Mouse (Mus musculus) forebrain, embryonic 14.5 days (tissue): ENCODE data around the gene Arid5a. TPM values are rescaled to one million over a fixed set of nuclear protein-coding genes. Genes with fewer than 3 reads are reported as not detected.

ENCODE experiments used
- ATAC-seq: fragments of 200-750 bp; cut with Nextera tagmentation; 2 replicates; pipeline ENCODE4 v1.8.0; 2017; ENCODE audit warnings: mild to moderate bottlenecking, moderate library complexity
- DNase-seq: peaks from one replicate; pipeline ENCODE4 v3.0.0-alpha.2; 2015; ENCODE audit warnings: low spot score
- H3K27ac ChIP-seq: fragments of 300-500 bp; sonication (generic); 2 replicates; pipeline ENCODE4 v1.5.1; 2014; ENCODE audit warnings: low read depth, mild to moderate bottlenecking, control low read depth, low read length, moderate library complexity
- H3K27me3 ChIP-seq: fragments of 300-500 bp; sonication (generic); replicated peaks from 2 replicates; pipeline ENCODE4 v1.6.1; 2014; ENCODE audit warnings: low read length, control low read depth, mixed read lengths; ENCODE audit not compliant: control insufficient read depth, insufficient read depth
- H3K36me3 ChIP-seq: fragments of 300-500 bp; sonication (generic); 2 replicates; pipeline ENCODE4 v1.6.1; 2014; ENCODE audit warnings: low read length, control low read depth; ENCODE audit not compliant: control insufficient read depth, insufficient read depth
- H3K4me1 ChIP-seq: fragments of 300-500 bp; sonication (generic); 2 replicates; pipeline ENCODE4 v1.6.1; 2014; ENCODE audit warnings: antibody characterized with exemption, low read length, control low read depth; ENCODE audit not compliant: control insufficient read depth, insufficient read depth
- H3K4me2 ChIP-seq: fragments of 300-500 bp; sonication (generic); 2 replicates; pipeline ENCODE4 v1.6.1; 2014; ENCODE audit warnings: mild to moderate bottlenecking, control low read depth, low read length
- H3K4me3 ChIP-seq: fragments of 300-500 bp; sonication (generic); 2 replicates; pipeline ENCODE4 v1.5.1; 2014; ENCODE audit warnings: low read depth, low read length, control low read depth
- H3K9ac ChIP-seq: fragments of 300-500 bp; sonication (generic); 2 replicates; pipeline ENCODE4 v1.6.1; 2014; ENCODE audit warnings: mild to moderate bottlenecking, low read length, control low read depth, moderate library complexity
- H3K9me3 ChIP-seq: fragments of 300-500 bp; sonication (generic); replicated peaks from 2 replicates; pipeline ENCODE4 v1.6.1; 2016; ENCODE audit warnings: low read length, control low read depth, mixed read lengths; ENCODE audit not compliant: control insufficient read depth
- WGBS: fragments of 180-500 bp; shearing (Covaris S2); extraction: QIAGEN DNeasy Blood & Tissue Kit; methylation state at CpG from one replicate; pipeline ENCODE4 v1.1.7; 2014; 5-methylcytosine and 5-hydroxymethylcytosine counted together
- polyA plus RNA-seq: library from polyadenylated mRNA; unstranded; fragments of >200 nt; fragmentation: Nextera tagmentation; extraction: Ambion mirVana; gene quantifications from 2 replicates; pipeline ENCODE4 v1.2.1, GENCODE M21; 2014

The Arid5a gene
- polyA plus RNA-seq, 1 experiment from 2014 or later = 1.8 TPM

DNA sequence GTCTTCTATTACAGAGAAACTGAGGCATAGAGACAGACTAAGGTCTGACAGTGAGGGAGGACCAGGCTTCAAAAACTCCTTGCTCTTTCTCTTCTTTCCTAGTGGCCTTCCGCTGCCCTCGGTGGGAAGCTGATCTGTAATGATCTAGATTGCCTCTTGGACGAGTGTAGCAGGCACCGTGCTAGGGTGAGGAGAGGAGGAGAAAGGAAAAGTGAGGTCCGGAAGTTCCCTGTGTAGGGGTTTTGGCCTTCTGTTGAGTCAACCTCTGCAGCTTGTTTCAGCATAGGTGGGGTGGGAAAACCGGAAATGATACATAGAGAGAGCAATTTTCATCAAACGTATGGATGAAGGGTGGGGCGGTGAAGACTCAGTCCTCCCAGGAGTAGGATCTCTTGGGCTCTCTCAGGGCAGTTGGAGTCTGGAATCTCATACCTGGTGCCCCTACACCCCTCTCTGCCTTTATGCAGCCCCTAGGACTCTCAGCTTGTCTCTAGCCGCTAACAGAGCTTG, 1.5 kb downstream of the Arid5a start:
- Histone ChIP-seq H3K4me1 (peaks cover 6% of the 10 kb centered on the region), H3K27ac (no peak overlapping the region), H3K9me3 (no peaks in the 10 kb centered on the region), H3K4me2 (peak overlapping the region; percentile 89; the same call in 1 of the 2 replicates), H3K4me3 (no peak overlapping the region), H3K9ac (no peak overlapping the region), H3K27me3 (peaks cover 12% of the 10 kb centered on the region; the same call in 1 of the 2 replicates), H3K36me3 (no peaks in the 10 kb centered on the region)
- ATAC-seq = no peak
- WGBS = 57% methylated on average over 9 of the region's 9 CpGs
- no peak for DNase-seq

DNA sequence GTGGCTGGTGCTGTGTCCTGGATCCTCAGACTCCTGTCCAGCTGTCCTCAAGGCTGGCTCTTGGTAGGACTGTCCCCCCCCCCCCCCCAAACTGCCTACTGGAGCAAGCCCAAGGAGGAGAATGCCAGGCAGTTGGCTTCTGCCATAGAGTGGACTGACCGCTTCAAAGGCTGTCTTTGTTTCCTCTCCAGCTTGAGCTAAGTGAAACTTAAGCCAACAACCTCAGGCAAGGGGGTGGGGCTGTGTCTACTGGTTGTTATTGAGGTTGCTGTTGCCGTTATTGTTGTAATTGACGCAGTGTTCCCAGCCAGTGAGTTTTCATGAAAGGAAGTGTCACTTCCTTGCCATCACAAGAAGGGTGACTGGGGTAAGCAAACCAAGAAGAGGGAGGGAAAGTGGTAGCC, 2.0 kb downstream of the Arid5a start:
- no peak overlapping the region for H3K4me3 ChIP-seq
- H3K9me3 ChIP-seq = no peaks in the 10 kb centered on the region
- no peak overlapping the region for H3K9ac ChIP-seq
- H3K27ac ChIP-seq = no peak overlapping the region
- H3K36me3 ChIP-seq = no peaks in the 10 kb centered on the region
- peaks cover 12% of the 10 kb centered on the region; the same call in 1 of the 2 replicates for H3K27me3 ChIP-seq
- 0 out of 2 replicates have a peak overlapping the region, but pooled peaks have one; percentile 89 for H3K4me2 ChIP-seq
- no peak for ATAC-seq
- DNase-seq = peak; percentile 68
- peaks cover 6% of the 10 kb centered on the region for H3K4me1 ChIP-seq
- WGBS = 12% methylated on average over 3 of the region's 3 CpGs

DNA sequence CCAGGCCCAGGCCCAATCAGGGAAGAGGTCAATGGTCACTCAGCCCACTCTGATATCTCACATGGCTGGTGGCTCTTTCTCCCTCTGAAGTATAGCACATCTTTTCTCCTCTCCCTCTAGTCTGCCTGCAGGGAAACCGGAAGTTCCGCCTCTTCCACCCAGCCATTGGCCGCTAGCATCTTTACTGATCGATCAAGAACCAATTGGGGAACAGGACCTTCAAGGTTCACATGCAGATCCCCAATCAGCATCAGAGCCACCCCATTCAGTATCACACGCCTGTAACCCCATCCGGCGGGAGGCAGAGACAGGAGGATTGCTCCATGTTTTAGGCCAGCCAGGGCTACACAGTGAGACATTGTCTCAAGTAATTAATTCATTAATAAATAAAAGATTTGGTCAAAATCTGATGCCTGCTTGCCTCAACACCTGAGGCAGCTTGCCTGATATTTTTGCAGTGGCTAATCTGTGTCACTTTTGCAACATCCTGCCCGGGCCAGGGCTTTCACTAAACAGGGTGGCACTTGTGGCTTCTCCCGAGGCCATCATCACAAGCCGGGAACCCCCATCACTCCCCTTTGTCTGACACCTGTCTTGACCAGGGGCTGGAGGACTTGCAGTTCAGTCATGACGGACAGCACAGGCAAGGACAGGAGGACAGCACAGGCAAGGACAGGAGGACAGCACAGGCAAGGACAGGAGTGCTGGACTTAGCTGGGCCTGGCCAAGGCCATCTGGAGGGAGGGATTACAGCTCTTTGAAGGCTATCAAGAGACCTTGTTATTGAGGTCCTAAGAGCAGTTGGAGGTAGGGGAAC, 7.6 kb downstream of the Arid5a start:
- H3K4me3 ChIP-seq = no peak overlapping the region
- H3K27ac ChIP-seq = no peak overlapping the region
- no peak for ATAC-seq
- no peak for DNase-seq
- no peak overlapping the region for H3K9ac ChIP-seq
- H3K4me2 ChIP-seq = no peak overlapping the region
- 88% methylated on average over 11 of the region's 11 CpGs for WGBS
- H3K27me3 ChIP-seq = no peaks in the 10 kb centered on the region
- H3K4me1 ChIP-seq = no peaks in the 10 kb centered on the region
- no peaks in the 10 kb centered on the region for H3K9me3 ChIP-seq
- no peaks in the 10 kb centered on the region for H3K36me3 ChIP-seq

DNA sequence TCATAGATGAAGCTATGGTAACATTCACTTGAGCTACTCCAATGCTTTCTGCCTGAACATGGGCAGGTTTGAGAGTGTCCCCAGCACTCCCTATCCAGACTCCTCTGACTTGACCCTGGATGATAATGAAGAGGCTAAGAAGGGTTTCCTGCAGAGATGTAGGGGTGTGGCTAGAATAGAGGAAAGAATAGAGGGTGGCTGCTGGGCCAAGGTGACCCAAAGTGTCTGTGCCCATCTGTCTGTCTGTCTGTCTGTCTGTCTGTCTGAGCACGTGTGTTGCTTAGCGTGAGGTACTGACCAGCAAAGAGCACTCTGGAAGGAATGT, 8.2 kb downstream of the Arid5a start:
- DNase-seq (no peak), ATAC-seq (no peak)
- Histone ChIP-seq H3K4me2 (no peak overlapping the region), H3K36me3 (no peaks in the 10 kb centered on the region), H3K4me3 (no peak overlapping the region), H3K9ac (no peak overlapping the region), H3K27me3 (no peaks in the 10 kb centered on the region), H3K4me1 (no peaks in the 10 kb centered on the region), H3K27ac (no peak overlapping the region), H3K9me3 (no peaks in the 10 kb centered on the region)
- 90% methylated on average over 2 of the region's 2 CpGs for WGBS

DNA sequence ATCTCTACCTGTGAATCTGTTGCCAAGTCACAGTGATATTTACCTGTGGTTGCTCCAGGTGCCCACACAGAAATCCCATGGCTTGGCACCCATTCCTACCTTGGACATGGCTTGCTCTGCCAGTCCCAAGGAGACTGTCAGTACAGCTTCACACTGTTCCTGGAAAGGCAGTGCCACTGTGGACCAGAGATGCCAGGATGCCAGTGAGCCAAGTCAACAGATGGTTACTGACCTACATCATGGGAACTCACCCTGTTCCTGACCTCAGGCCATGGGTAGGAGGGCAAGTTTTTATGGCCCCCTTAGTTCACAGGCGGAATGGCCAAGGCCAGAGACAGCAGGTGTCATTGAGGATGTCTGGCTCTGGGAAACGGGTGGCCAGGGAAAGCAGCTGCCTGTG, 13.6 kb downstream of the Arid5a start:
- no peaks in the 10 kb centered on the region for H3K27me3 ChIP-seq
- H3K4me2 ChIP-seq = no peak overlapping the region
- H3K36me3 ChIP-seq = no peaks in the 10 kb centered on the region
- no peak for ATAC-seq
- no peak overlapping the region for H3K27ac ChIP-seq
- no peak for DNase-seq
- no peaks in the 10 kb centered on the region for H3K4me1 ChIP-seq
- WGBS = 91% methylated on average over 2 of the region's 2 CpGs
- no peak overlapping the region for H3K4me3 ChIP-seq
- H3K9me3 ChIP-seq = no peaks in the 10 kb centered on the region
- H3K9ac ChIP-seq = no peak overlapping the region

DNA sequence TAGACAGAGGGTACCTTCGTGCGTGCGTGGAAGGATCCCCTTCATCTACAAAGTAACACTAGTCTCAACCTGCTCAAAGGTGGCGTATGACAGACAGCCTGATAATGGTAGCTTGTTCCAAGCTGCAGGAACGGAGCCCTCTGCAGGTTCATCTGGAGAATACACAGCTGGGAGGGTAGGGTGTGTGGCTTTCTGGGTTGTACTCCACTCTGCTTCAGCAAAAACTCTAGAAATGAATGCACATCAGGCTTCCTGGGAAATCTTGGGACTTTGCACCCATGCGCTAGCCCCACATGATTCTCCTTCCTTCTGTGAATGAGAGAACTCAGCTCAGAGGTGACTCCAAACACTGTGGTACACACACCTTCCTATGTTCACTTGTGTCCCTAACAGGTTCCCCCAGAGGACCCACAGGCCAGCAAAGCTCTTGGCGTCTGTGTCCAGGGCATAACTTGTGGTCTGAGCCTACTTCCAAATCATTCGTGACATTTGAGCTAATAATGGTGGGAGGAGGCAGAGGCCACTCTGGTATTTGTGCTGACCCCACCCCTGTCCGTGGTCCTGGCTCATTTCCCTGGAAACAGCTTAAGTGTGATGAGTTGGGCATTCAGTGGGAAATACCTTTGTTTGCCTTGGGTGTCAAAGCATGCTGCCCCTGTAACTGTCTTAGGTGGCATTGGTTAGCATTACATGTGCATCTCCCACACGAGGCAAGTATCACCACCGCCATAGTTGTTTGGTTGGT, 14.5 kb downstream of the Arid5a start:
- Histone ChIP-seq H3K4me3 (no peak overlapping the region), H3K27me3 (no peaks in the 10 kb centered on the region), H3K9me3 (no peaks in the 10 kb centered on the region), H3K27ac (no peak overlapping the region), H3K36me3 (no peaks in the 10 kb centered on the region), H3K9ac (no peak overlapping the region), H3K4me2 (no peak overlapping the region), H3K4me1 (no peaks in the 10 kb centered on the region)
- 76% methylated on average over 11 of the region's 11 CpGs for WGBS
- ATAC-seq = no peak
- DNase-seq = no peak

DNA sequence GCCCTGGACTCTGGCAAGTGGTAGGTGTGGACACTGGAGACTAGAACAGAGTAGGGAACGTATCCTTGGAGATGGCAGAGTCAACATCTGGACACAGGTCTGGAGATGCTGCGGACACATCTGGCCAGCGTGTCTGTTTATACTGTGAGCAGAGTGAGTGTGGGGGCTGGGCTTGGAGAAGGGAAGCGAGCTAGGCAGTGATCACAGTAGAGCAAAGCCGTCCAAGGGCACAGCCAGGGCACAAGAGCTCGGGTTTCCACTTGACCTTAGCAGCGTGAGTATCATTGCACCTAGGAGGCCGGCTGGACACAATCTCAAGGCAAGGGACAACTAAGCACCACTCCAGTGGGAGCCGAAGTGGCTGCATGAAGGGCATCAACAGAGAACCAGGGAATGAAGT, 15.5 kb downstream of the Arid5a start:
- ATAC-seq = no peak
- 87% methylated on average over 9 of the region's 9 CpGs for WGBS
- Histone ChIP-seq H3K4me3 (no peak overlapping the region), H3K4me2 (no peak overlapping the region), H3K9me3 (no peaks in the 10 kb centered on the region), H3K4me1 (no peaks in the 10 kb centered on the region), H3K36me3 (no peaks in the 10 kb centered on the region), H3K9ac (no peak overlapping the region), H3K27me3 (no peaks in the 10 kb centered on the region), H3K27ac (no peak overlapping the region)
- no peak for DNase-seq

DNA sequence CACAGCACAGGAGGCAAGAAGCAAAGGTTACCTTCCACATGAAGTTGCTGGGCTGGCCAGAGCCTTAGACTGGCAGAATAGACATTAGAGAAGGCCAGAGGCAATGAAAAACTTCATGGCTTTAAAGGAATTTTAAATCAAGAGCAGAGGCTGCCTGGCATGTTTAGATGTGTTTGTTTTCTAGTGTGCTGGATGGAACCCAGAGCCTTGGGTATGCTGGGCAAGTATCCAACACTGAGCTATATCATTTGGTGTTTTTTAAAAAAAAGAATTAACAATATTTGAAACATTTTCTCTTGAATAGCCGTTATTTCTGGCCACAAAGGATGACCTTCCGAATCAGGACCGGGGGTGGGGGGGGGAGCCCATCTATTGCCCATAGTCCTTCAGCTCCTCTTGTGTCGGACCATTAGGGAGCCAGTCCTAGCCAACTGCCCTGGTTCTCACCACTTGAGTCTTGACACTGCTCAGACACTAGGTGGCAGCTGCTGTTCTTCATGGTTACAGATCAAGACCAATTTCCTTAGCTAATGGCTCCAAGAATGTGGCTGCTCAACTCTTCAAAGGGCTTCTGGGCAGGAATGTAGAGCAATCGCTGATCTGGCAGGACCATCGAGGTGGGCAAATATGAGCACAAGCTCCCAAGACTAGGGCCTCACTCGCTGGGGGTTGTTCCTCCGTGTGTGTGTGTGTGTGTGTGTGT, 16.4 kb downstream of the Arid5a start:
- DNase-seq (peak; percentile 74), ATAC-seq (peak; percentile 66; the same call in 1 of the 2 replicates)
- 57% methylated on average over 8 of the region's 8 CpGs for WGBS
- Histone ChIP-seq H3K27ac (no peak overlapping the region), H3K4me2 (no peak overlapping the region), H3K36me3 (no peaks in the 10 kb centered on the region), H3K4me1 (no peaks in the 10 kb centered on the region), H3K9me3 (no peaks in the 10 kb centered on the region), H3K9ac (no peak overlapping the region), H3K4me3 (no peak overlapping the region), H3K27me3 (no peaks in the 10 kb centered on the region)
